Mouse (Mus musculus) cerebellum, adult 8-10 months (tissue): ENCODE measurements around the gene Cntnap2.

Experiments used
- DNase-seq: peaks from one replicate; pipeline ENCODE4 v3.0.0; 2022

The Cntnap2 gene

DNA sequence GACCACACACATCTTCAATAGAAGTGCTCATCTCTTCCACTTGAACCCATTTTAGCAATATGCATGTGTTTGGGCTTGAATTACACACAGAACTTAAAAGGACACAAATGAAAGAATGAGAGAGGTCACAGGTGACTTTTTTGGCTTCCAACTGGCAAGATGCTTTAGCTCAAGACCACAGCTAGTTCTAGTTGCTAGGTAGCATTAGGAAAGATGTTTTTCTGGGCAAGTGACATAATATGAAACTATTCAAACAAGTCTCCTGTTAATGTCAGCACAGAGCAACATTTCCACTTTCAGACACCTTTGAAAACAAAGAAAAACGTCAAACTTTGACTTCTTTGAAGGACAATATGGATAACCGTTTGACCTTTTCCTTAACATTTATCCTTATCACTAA lies 1657.4 kb downstream of the Cntnap2 start:
- DNase-seq, result no peak

DNA sequence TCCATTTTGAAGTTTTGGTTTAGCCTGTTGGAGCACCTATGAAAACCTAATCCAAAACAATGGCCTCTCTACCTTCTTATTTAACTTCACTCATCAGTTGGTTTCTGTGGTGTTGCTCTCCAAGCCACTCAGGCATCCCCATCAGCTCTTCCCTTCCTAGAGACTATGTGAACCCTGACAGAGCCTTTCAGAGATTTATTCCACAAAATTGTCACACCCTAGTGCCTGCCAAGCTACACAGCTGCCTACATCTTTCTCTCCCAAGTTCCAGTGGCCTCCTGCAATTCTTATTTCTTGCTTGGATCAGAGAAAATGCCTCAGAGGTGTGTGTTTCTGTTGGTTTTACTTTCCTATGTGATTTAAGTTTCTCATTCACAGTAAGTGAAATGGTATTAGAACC lies 1674.6 kb downstream of the Cntnap2 start:
- no peak for DNase-seq

DNA sequence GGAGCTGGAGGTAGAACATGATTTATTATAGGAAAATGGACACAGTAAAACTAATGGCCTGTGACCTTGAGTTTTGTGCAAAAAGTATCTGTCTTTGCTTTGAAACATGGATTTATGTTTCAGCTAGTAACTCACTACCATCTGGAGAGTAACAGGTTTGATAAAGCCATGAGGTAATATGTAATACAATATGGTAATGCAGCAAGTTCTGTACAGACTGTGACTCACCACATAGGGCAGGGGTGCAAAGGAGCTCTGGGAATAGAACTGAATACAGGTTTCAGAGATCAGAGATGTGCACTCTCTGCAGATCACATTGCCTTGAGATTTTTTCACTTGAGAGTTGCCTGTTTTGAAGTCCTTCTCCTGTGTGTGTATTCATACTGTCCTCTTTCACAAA lies 1689.3 kb downstream of the Cntnap2 start:
- no peak for DNase-seq

DNA sequence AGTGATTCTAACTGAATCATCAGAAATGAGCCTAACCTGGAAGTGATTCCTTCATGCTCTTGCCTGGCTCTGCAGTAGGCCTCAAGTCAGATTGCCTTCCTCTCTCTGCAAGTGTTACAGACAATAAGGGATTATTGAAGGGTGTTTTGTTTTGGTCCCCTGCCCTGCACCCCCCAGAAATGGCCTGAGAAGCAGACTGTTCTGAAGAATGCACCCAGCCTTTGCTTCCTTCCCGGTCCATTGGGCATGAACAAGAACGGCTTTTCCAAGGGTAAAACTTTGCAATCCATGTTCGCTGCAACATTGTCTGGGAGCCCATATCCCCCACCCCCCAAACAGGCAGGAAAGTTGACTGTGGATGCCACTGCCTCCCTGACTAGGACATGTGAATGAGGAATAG lies 1704.3 kb downstream of the Cntnap2 start:
- no peak for DNase-seq

DNA sequence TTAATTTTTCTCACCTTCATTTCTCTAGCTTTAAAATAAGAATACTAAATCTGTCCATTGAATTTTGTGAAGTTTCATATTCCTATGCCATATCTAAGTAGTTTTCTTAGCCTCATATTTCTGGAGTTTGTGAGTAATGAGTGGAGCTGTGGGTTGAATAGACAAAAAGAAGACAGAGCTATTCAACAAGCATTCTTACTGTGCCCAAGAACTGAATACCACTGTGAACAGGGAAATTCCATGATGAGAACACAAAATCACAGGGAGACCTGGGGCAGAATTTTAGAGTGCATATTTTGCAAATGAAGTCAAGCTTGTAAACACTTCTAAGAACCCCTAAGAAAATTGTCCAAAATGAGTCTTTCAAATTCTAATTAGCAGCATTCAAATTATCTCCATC lies 1715.4 kb downstream of the Cntnap2 start:
- no peak for DNase-seq

DNA sequence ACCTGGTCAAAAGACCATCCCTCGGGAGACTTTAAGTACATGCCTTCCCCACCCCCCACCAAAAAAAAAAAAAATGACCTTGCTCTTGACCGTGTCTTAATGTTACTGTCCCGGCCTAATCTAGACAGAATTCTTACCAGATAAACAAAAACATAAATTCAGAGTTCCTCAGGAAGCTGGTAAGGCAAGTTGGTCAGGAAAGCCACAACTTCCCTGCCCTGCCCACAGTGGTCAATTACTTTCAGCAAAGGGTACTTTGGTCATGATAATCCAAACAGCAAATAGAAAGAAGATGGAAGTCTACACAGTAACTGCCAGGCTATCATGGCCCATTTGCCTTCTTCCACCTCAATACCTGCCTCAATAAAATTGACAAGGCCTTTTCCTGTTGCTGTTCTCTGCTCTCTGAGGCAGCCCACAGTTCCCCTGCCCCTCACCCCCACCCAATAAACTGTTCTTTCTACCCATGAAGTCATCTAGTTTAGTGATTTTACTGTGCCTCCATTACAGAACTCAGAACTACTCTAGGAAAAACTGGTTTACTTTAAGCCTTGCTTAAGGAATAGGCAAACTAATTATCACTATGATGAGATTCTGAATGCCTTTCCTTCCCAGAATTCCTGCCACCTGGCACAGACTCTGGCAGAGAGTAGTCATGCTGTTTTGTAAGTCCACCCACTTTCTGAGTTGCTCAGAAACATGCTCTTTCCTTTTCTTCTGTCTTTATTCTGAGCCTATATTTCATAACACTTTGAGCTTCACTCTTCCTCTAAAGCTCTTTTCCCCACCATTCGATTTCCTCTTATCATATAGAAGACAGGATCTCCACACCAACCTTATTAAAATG lies 1743.3 kb downstream of the Cntnap2 start:
- no peak for DNase-seq

DNA sequence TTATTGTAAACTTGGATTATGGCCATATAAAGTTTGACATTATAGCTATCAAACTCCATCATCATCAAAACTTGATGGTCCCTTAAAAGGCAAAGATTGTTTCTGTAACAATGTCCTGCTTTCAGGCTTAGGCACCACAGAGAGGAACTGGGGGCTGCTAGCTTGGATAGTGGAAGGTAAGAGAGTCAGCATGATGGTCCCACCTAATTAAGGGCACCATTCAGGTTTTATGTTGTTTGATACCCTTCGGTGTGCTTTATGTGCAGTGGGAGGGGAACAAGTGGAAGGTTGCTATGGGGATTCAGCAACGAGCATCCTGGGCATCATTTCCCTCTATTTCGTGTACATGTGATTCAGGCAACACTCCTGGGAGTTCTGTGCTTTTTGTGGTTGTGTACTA lies 1797.5 kb downstream of the Cntnap2 start:
- no peak for DNase-seq

DNA sequence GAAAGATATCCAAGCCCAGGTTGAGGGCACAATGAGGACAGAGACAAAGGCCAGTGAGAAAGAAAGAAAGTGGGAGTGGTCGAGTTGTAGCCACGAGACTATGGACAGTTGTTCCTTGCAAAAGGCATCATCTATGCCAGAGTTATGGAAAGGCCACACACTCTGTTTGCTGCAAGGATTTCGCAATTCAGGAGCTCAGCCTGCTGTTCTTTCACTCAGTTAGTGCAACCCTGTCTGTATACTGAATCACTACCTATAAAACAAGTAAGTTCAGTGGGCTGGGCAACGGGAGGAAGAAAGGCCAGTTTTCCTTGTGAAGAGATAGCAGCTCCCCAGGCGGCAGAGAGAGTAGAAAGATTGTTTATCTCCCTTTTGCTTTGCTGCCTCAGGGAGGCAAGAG lies 1801.9 kb downstream of the Cntnap2 start:
- DNase-seq, result no peak

DNA sequence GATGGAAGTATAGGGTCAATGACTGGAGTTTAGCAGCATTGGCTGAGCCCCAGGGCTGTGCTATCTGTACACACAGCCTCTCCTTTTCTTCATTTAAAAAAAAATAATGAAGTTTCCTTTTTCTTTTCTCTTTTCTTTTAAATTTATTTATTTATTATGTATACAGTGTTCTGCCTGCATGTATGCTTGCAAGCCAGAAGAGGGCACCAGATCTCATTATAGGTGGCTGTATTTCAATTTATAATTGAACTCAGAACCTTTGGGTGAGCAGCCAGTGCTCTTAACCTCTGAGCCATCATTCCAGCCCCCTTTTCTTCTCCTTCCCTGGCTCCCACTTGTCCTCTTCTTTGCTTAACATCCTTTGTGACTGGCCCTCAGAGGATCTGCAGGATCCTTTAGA lies 1807.2 kb downstream of the Cntnap2 start:
- no peak for DNase-seq

DNA sequence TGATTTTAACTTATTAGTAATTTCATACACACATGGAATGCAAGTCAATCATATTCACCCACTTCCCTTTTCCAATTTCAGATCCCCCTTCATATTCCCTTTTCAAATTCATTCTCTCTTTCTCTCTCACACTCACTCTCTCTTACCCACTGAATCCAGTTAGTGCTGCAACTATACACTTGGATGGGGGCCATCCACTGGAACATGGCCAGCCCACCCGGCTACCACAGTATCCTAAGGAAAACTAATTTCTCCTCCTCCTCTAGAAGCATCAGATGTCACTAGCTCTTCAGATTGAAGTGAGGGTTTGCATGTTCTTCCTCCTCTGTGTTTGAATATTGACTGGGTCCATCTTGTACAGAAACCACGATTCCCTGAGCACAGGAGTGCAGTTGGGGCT lies 1827.1 kb downstream of the Cntnap2 start:
- no peak for DNase-seq

DNA sequence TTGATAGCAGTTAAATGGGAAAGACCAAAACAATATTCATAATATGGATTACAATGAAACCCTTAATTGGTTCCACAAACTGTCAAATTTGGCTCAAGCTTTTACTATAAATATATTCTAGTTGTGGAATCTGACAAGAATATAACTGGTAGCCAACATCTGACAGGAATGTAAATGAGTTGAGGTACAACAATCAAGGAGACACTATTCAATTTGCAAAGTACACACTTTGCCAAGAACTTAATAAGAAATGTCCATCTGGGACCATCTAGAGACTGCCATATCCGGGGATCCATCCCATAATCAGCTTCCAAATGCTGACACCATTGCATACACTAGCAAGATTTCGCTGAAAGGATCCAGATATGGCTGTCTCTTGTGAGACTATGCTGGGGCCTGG lies 1850.0 kb downstream of the Cntnap2 start:
- no peak for DNase-seq

DNA sequence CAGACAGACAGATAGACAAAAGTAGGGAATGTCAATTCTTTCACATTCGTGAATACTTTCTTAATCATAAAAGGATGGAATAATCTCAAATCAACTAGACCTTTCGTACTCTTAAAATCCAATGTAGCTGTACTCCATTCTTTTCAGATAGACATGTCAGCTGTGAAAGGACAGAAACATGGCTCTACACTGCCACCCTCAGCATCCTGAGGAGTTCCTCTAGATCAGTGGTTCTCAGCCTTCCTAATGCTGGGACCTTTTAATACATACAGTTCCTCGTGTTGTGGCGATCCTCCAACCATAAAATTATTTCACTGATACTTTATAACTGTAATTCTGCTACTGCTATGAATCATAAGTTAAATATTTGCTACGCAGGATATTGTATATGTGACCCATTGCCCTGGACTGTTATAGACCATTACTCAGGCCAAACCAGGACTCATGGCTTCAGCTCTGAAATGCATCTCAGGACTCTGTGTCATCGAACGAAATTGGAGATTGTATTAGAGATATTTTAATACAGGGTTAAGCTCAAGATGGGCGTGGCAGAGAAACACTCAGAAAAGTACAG lies 1859.6 kb downstream of the Cntnap2 start:
- DNase-seq, result no peak

DNA sequence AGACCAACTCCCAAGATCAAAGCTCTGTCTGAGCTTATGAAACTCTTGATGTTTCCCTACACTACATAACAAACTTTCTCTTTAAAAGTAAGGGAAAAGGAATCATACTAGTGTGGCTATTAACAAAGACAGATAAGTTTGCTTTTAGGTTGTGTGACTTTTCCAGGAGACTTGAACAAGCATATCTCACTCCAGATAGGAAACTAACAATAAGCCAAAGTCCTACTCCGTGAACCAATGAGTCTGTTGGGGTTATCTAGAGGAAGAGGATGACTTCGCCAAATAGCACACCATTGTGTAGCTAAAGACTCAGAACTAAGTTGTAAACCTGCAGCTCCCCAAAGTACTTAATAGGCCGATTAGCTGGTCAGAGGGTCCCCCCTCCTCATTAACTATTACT lies 1860.8 kb downstream of the Cntnap2 start:
- DNase-seq, result no peak

DNA sequence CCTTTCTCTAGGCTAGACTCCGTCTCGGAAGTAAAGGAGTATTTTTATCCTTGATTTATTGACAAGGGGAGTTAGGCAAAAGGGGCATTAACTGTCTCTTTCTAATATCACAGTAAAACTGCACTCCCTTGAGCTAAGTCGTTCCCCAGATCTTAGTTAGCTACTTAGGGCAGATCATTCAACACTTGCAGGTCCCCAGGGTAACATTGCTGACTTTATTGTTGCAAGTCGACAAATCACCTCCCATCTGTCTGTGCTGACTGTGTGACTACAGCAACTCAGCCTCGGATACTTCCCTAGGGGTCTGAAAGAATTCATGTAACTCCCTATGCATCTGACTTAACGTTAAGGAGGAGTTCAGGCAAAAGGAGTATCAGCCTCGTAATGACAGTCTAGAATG lies 1865.6 kb downstream of the Cntnap2 start:
- DNase-seq, result no peak

DNA sequence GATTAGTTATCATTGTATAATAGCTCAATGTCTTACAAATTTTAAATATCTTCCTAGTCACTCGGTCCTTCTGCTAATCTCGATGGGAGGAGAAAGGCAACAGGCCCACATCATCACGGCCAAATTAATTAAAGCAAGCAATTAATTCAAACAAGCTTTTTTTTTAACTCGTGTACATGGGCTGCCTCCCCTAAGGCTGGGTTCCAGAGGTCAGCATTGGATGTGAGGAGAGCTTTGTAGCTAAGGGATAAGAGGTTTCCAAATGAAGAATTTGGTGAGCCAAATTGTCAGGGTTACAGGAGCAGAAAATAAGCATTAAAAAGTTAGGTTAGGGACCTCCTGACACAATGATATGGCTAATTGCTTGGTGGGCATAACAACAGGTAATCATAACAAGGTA lies 1886.5 kb downstream of the Cntnap2 start:
- no peak for DNase-seq

DNA sequence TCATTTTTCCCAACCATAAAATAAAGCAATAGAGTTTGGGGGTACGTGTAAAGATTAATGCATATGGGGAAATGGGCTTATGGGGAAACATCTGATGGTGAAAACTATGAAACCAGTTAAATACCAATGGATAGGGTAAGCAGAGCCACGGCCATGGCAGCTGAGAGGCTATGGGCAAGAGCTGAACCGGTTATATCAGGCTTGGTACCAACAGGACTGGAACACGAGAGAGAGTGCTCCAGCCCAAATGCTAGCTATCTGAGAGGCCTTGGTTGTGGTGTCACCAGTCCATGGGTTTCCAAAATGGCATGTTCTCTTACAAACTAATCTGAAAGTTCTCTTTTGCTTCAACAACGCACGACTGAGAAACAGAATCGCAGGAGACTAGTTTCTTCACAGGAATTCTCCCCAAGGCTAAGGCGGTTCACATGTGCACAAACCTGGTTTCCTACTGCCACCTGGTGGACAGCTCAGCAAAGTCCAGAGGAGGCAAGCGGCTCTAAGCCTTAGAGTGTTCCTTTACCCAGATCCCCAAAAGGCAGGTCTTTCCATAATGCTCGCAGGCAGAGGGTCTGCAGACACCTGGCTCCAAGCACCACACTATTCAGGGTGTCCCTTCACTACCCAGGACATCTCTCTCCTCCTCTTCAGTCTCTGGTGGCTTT lies 1902.0 kb downstream of the Cntnap2 start:
- peak; percentile 75 for DNase-seq

DNA sequence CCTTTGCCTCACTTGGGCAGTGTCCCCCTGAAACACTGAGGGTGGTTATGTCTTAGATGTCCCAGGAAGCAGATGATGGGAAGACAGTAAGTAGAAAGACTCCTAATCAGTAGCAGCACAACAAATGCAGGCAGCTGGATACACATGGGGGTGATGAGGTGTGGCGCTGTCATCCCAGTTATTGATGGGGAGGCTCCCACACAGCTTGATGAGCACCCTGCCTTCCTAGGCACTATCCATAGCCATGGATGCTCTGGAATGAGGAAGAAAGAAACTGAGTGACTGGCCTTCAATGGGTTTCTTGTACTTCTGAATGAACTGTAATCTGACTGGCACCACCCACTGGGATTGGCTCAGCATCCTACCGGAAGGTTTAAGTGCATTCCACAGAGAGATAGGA lies 1904.1 kb downstream of the Cntnap2 start:
- DNase-seq, result no peak

DNA sequence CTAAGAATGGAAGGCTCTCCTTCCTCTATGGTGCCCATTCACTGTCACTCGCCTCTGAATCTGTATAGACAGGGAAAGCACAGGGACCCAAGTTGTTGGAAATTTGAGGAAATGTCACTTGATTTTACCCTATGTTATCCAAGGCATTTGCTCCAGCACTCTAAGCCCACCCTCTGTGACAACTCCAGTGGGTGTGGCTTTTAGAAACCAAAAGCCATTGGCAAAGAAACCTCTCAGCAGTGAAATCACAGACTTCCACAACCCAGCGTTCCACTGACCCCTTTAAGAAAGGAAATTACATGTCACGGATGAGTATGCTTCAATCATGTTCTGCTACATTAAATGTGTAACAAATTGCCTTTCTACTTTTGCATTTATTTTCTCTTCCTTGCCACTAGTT lies 1904.5 kb downstream of the Cntnap2 start:
- DNase-seq, result no peak

DNA sequence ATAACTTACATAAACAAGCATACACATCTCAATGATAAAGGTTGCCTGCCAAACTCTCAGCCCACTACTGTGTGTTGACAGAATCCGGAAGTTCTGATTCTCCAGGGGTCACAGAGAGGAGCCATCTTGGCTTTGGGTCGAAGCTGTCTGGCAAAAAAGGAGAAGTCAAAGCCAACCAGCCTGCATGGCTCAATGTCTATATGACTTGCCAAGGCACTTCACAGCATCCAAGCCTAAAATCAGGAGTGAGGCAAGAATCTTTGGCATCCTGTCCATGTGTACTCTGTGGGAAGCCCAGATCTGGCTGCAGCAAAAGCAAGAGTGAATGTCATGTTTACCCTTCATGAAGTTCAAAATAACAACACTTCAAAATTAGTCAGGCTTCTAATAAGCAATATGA lies 1913.5 kb downstream of the Cntnap2 start:
- peak; percentile 26 for DNase-seq

DNA sequence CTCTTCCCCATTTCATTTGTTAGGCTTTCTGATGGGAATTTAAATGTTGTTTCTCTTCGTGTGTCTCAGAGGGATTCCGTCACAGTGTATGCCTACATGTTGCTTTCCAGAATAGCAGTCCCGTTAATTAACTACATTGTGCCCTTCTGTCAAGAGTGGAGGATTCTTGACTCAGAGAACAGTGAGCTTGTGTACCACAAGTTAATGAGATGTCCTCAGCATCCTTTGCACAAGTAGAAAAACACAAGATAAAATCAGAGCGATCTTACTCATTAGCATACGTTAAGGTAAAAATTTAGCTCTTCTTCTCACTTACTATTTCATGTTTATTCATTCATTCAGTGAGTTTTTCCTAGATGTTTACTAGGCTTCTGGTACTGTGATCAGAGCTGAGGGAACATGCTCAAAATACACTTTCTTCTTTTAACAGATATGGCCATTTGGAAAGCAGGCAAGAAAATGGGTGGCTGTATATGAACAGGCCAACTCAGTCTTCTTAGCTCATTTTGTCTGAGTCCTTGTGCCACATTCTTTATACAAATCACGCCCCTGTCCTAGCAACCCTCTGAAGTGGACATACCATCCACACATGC lies 1936.9 kb downstream of the Cntnap2 start:
- no peak for DNase-seq

DNA sequence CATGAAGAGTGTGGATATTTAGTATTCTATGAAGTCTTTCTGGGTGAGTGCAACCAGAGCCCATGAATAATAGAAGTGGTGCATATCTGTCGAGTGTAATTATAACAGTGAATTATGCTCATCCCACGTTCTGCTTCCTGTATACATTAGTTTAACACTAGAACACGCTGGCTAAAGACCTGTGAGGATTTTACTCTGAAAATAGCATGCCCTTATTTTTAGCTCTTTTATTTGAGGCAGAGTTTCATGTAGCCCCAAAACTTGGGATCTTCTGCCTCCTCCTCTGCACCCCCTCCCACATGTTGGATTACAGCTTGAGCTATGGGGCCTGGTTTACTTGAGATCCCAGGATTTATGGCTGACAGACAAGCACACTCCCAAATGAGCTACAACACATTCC lies 1945.3 kb downstream of the Cntnap2 start:
- DNase-seq, result no peak

DNA sequence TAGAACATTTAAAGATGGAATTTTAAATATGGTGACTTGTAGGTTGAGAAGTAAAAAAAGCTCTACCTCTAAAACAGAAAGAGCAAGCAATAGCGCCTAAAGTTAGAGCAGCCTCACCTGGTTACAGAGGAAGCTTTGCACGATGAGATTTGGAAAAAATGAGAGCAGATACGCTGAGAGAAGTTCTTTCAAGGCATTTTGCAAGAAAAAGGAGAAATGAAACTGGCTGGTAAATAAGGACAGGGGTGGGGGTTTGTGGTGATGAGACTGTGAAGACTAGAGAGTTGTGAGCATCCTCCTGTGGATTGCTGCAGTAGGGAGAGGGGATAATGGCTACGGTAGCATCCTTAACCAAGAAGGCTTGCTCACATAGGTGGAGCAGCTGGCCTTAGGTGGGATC lies 1953.8 kb downstream of the Cntnap2 start:
- DNase-seq, result no peak

DNA sequence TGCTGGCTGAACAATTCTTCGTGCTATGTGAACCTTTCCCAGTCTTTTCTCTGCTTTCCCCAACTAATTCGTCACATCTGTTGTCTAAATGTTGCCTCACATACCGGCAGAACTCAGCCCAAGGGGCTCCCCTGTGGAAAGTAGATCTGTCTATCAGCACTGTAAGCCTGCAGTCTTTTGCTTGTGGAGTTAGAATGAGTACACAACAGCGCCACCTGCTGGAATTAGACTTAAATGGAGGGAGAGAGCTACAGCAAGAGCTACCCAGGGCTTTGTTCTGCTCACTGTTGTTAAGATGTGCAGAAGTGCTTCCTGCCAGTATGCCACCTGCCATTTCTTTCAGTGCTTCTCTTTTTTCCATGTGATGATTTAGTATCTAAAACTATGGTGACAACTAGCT lies 1954.4 kb downstream of the Cntnap2 start:
- DNase-seq, result peak; percentile 69
